Mouse (Mus musculus): Measurements from ENCODE around the gene Suox. TPM values are rescaled to one million over a fixed set of nuclear protein-coding genes. Genes with fewer than 3 reads are reported as not detected.

Gene Suox
- polyA plus RNA-seq, 1 experiment, result 9.6 TPM

DNA sequence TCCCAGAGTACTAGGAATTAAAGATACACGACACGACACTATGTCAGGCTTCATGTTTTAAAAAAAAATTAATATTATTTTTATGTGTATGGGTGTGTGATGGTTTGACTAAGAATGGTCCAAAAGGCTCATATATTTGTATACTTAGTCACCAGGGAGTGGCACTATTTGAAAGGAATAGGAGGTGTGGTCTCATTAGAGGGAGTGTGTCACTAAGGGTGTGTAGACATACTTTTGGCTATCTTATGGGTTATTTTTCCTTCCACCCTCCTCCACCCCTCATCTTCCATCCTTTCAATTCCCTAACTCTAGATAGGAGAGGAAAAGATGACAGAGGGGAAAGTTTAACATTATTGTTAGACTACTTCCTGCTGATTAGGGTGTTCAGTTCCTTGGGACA lies 8.1 kb downstream of the Suox start:
- Histone ChIP-seq H3K36me3 (ENCODE audit: control insufficient read depth, insufficient read depth) (no peaks in the 10 kb centered on the region), H3K4me3 (ENCODE audit: insufficient read depth, poor library complexity, severe bottlenecking) (no peak overlapping the region), H3K27me3 (ENCODE audit: control insufficient read depth, insufficient read depth, insufficient read length) (no peaks in the 10 kb centered on the region), H3K79me2 (ENCODE audit: control insufficient read depth, insufficient read depth) (no peaks in the 10 kb centered on the region), H3ac (ENCODE audit: control insufficient read depth, insufficient read length, low read depth) (no peak overlapping the region), H3K79me3 (ENCODE audit: low read depth) (no peaks in the 10 kb centered on the region)
- TF ChIP-seq MAX (IDR thresholded peaks at IDR 0.05) (no peak), USF1 (IDR thresholded peaks at IDR 0.05; ENCODE audit: low read depth) (no peak), CTCF (IDR thresholded peaks at IDR 0.05; ENCODE audit: control insufficient read depth, insufficient read depth, insufficient read length) (no peak), MYOD1 (IDR thresholded peaks at IDR 0.05; ENCODE audit: control insufficient read depth, insufficient read length, low read depth) (no peak), MYOG (IDR thresholded peaks at IDR 0.05; ENCODE audit: control insufficient read depth, extremely low read depth, insufficient read length) (no peak), FOSL1 (IDR thresholded peaks at IDR 0.05; ENCODE audit: insufficient read depth, low read length, poor library complexity, severe bottlenecking) (no peak), CEBPB (IDR thresholded peaks at IDR 0.05; ENCODE audit: low read depth) (no peak)

DNA sequence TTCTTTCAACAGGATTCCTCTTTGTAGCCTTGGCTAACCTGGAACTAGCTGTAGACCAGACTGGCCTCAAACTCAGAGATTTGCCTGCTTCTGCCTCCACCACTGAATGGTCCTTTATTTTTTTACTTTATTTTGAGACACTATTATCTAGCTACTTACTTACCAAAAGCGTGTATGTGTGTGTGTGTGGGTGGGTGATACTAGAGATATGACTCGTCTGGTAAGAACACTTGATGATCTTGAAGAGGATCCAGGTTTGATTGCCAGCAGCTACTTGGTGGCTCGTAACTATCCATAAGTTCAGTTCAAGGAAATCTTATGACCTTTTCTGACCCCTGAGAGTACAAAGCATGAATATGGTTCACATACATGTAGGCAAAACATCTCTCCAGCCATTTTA lies 8.6 kb downstream of the Suox start:
- no peak overlapping the region for H3ac ChIP-seq (ENCODE audit: control insufficient read depth, insufficient read length, low read depth)
- H3K27me3 ChIP-seq (ENCODE audit: control insufficient read depth, insufficient read depth, insufficient read length), result no peaks in the 10 kb centered on the region
- H3K36me3 ChIP-seq (ENCODE audit: control insufficient read depth, insufficient read depth), result no peaks in the 10 kb centered on the region
- TF ChIP-seq CTCF (IDR thresholded peaks at IDR 0.05; ENCODE audit: control insufficient read depth, insufficient read depth, insufficient read length) (no peak), MAX (IDR thresholded peaks at IDR 0.05) (no peak), MYOG (IDR thresholded peaks at IDR 0.05; ENCODE audit: control insufficient read depth, extremely low read depth, insufficient read length) (no peak), USF1 (IDR thresholded peaks at IDR 0.05; ENCODE audit: low read depth) (no peak), CEBPB (IDR thresholded peaks at IDR 0.05; ENCODE audit: low read depth) (no peak), FOSL1 (IDR thresholded peaks at IDR 0.05; ENCODE audit: insufficient read depth, low read length, poor library complexity, severe bottlenecking) (no peak), MYOD1 (IDR thresholded peaks at IDR 0.05; ENCODE audit: control insufficient read depth, insufficient read length, low read depth) (no peak)
- H3K79me2 ChIP-seq (ENCODE audit: control insufficient read depth, insufficient read depth), result no peaks in the 10 kb centered on the region
- H3K79me3 ChIP-seq (ENCODE audit: low read depth), result no peaks in the 10 kb centered on the region
- H3K4me3 ChIP-seq (ENCODE audit: insufficient read depth, poor library complexity, severe bottlenecking), result no peak overlapping the region

DNA sequence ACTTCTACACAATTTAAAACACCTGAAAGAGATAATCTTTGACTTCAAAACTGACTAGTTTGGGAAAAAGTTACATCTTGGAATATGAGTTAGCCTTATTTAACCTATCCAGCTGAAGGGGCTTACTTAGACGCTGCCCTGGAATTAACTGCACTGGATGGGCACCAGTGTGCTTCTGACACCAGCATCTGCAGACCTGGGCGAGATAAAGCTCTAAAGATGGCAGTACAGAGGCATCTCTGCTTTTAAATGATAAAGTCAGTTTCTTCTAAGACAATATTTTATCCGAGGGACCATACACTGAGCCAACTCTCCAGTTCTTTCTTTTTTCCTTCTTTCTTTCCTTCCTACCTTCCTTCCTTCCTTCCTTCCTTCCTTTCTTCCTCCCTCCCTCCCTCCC lies 9.1 kb downstream of the Suox start:
- Histone ChIP-seq H3K79me3 (ENCODE audit: low read depth) (no peaks in the 10 kb centered on the region), H3K79me2 (ENCODE audit: control insufficient read depth, insufficient read depth) (no peaks in the 10 kb centered on the region), H3K27me3 (ENCODE audit: control insufficient read depth, insufficient read depth, insufficient read length) (no peaks in the 10 kb centered on the region), H3ac (ENCODE audit: control insufficient read depth, insufficient read length, low read depth) (no peak overlapping the region), H3K4me3 (ENCODE audit: insufficient read depth, poor library complexity, severe bottlenecking) (no peak overlapping the region), H3K36me3 (ENCODE audit: control insufficient read depth, insufficient read depth) (no peaks in the 10 kb centered on the region)
- TF ChIP-seq FOSL1 (IDR thresholded peaks at IDR 0.05; ENCODE audit: insufficient read depth, low read length, poor library complexity, severe bottlenecking) (no peak), CEBPB (IDR thresholded peaks at IDR 0.05; ENCODE audit: low read depth) (no peak), MYOG (IDR thresholded peaks at IDR 0.05; ENCODE audit: control insufficient read depth, extremely low read depth, insufficient read length) (no peak), MYOD1 (IDR thresholded peaks at IDR 0.05; ENCODE audit: control insufficient read depth, insufficient read length, low read depth) (no peak), USF1 (IDR thresholded peaks at IDR 0.05; ENCODE audit: low read depth) (no peak), CTCF (IDR thresholded peaks at IDR 0.05; ENCODE audit: control insufficient read depth, insufficient read depth, insufficient read length) (no peak), MAX (IDR thresholded peaks at IDR 0.05) (no peak)

DNA sequence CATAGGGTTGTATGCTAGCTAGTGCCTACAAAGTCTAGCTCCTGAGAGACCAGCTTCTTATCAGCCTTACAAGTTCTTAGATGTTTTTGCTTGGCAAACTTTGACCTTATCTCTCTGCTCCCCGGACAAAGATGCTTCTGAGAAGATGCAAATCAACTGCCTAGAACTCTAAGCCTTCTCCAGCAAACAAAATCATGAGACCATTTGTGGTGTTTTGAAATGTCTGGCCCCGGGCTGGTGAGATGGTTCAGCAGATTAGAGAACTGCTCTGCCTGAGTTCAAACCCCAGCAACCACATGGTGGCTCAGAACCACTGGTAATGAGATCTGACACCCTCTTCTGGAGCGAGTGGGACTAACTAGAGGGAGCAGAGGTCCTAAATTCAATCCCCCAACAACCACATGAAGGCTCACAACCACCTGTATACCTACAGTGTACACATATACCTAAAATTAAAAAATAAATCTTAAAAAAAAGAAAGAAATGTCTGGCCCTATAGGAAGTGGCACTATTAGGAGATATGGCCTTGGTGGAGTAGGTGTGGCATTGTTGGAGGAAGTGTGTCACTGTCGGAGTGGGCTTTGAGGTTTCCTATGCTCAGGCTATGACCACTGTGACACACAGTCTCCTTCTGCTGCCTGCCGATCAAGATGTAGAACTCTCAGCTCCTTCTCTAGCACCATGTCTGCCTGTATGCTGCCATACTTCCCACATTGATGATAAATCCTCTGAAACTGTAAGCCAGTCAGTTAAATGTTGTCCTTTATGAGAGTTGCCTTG lies 10.2 kb downstream of the Suox start:
- Histone ChIP-seq H3K79me2 (ENCODE audit: control insufficient read depth, insufficient read depth) (no peaks in the 10 kb centered on the region), H3K79me3 (ENCODE audit: low read depth) (no peaks in the 10 kb centered on the region), H3K27me3 (ENCODE audit: control insufficient read depth, insufficient read depth, insufficient read length) (no peaks in the 10 kb centered on the region), H3ac (ENCODE audit: control insufficient read depth, insufficient read length, low read depth) (no peak overlapping the region), H3K36me3 (ENCODE audit: control insufficient read depth, insufficient read depth) (no peaks in the 10 kb centered on the region), H3K4me3 (ENCODE audit: insufficient read depth, poor library complexity, severe bottlenecking) (no peak overlapping the region)
- TF ChIP-seq CTCF (IDR thresholded peaks at IDR 0.05; ENCODE audit: control insufficient read depth, insufficient read depth, insufficient read length), result no peak

DNA sequence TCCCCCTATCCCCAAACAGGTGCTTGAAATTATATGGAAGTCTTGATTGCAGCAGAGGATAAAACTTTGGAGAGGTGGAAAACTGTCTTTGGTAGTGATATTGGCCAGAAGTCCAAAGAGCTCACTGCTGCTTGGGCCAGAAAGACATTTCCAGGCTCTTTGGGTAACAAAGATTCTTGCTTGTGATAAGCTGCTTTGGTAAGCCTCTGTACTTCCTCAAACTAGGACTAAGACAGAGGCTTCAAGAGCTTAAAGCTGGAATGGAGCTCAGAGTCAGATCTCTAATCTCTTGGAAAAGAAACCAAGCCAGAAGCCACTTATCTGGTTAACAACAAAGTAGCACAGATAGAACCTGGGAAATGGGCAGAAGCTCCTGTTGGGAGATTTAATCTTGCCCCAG lies 11.4 kb downstream of the Suox start:
- Histone ChIP-seq H3K79me3 (ENCODE audit: low read depth) (no peaks in the 10 kb centered on the region), H3ac (ENCODE audit: control insufficient read depth, insufficient read length, low read depth) (no peak overlapping the region), H3K36me3 (ENCODE audit: control insufficient read depth, insufficient read depth) (no peaks in the 10 kb centered on the region), H3K27me3 (ENCODE audit: control insufficient read depth, insufficient read depth, insufficient read length) (no peaks in the 10 kb centered on the region), H3K4me3 (ENCODE audit: insufficient read depth, poor library complexity, severe bottlenecking) (no peak overlapping the region), H3K79me2 (ENCODE audit: control insufficient read depth, insufficient read depth) (no peaks in the 10 kb centered on the region)
- TF ChIP-seq MYOG (IDR thresholded peaks at IDR 0.05; ENCODE audit: control insufficient read depth, extremely low read depth, insufficient read length) (no peak), CEBPB (IDR thresholded peaks at IDR 0.05; ENCODE audit: low read depth) (no peak), MYOD1 (IDR thresholded peaks at IDR 0.05; ENCODE audit: control insufficient read depth, insufficient read length, low read depth) (no peak), CTCF (IDR thresholded peaks at IDR 0.05; ENCODE audit: control insufficient read depth, insufficient read depth, insufficient read length) (no peak), MAX (IDR thresholded peaks at IDR 0.05) (no peak), FOSL1 (IDR thresholded peaks at IDR 0.05; ENCODE audit: insufficient read depth, low read length, poor library complexity, severe bottlenecking) (no peak), USF1 (IDR thresholded peaks at IDR 0.05; ENCODE audit: low read depth) (no peak)

DNA sequence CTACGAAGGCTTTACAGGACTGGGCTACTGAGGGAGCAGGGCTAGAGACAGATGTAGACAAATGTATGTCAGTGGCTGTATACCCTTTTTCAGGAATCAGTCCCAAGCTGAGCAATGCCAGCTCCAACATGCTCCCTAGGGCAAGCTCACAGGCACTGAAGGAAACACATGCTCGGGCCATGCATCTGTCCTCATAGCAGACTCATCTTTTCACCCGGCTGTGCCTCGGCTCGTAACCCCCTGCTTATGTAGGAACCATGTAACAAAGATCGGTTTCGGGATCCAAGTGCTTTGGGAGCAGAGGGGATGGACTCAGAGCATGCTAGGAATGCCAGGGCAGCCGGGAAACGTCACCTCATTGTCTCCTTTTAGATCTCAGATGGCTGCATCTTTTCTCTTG lies 14.4 kb downstream of the Suox start:
- H3K36me3 ChIP-seq (ENCODE audit: control insufficient read depth, insufficient read depth), result no peaks in the 10 kb centered on the region
- H3K79me2 ChIP-seq (ENCODE audit: control insufficient read depth, insufficient read depth), result no peaks in the 10 kb centered on the region
- no peak overlapping the region for H3K4me3 ChIP-seq (ENCODE audit: insufficient read depth, poor library complexity, severe bottlenecking)
- no peak overlapping the region for H3ac ChIP-seq (ENCODE audit: control insufficient read depth, insufficient read length, low read depth)
- TF ChIP-seq CEBPB (IDR thresholded peaks at IDR 0.05; ENCODE audit: low read depth) (no peak), MYOD1 (IDR thresholded peaks at IDR 0.05; ENCODE audit: control insufficient read depth, insufficient read length, low read depth) (no peak), CTCF (IDR thresholded peaks at IDR 0.05; ENCODE audit: control insufficient read depth, insufficient read depth, insufficient read length) (no peak), USF1 (IDR thresholded peaks at IDR 0.05; ENCODE audit: low read depth) (no peak), MYOG (IDR thresholded peaks at IDR 0.05; ENCODE audit: control insufficient read depth, extremely low read depth, insufficient read length) (no peak), MAX (IDR thresholded peaks at IDR 0.05) (no peak), FOSL1 (IDR thresholded peaks at IDR 0.05; ENCODE audit: insufficient read depth, low read length, poor library complexity, severe bottlenecking) (no peak)
- peaks cover 1% of the 10 kb centered on the region for H3K79me3 ChIP-seq (ENCODE audit: low read depth)
- H3K27me3 ChIP-seq (ENCODE audit: control insufficient read depth, insufficient read depth, insufficient read length), result no peaks in the 10 kb centered on the region

Data from C2C12 (cell line).